Mouse (Mus musculus) intestine, embryonic 16.5 days (tissue): ENCODE results near the gene Gtdc1. TPM values are rescaled to one million over a fixed set of nuclear protein-coding genes. Genes with fewer than 3 reads are reported as not detected.

ENCODE experiments used
- ATAC-seq: fragments of 200-750 bp; cut with Nextera tagmentation; 2 replicates; pipeline ENCODE4 v1.8.0; 2017; ENCODE audit warnings: moderate TSS enrichment, moderate library complexity
- H3K27ac ChIP-seq: fragments of 300-500 bp; sonication (generic); 2 replicates; pipeline ENCODE4 v1.5.1; 2014; ENCODE audit warnings: mild to moderate bottlenecking, low read length
- H3K27me3 ChIP-seq: fragments of 300-500 bp; sonication (generic); replicated peaks from 2 replicates; pipeline ENCODE4 v1.6.1; 2014; ENCODE audit warnings: low read length, control low read depth, mixed read lengths; ENCODE audit not compliant: control insufficient read depth, insufficient read depth
- H3K36me3 ChIP-seq: fragments of 300-500 bp; sonication (generic); 2 replicates; pipeline ENCODE4 v1.6.1; 2014; ENCODE audit warnings: low read length, control low read depth; ENCODE audit not compliant: control insufficient read depth, insufficient read depth
- H3K4me1 ChIP-seq: fragments of 300-500 bp; sonication (generic); 2 replicates; pipeline ENCODE4 v1.6.1; 2014; ENCODE audit warnings: low read length, control low read depth, mixed read lengths; ENCODE audit not compliant: control insufficient read depth, insufficient read depth
- H3K4me2 ChIP-seq: fragments of 300-500 bp; sonication (generic); 2 replicates; pipeline ENCODE4 v1.6.1; 2014; ENCODE audit warnings: low read depth, low read length, control low read depth
- H3K4me3 ChIP-seq: fragments of 300-500 bp; sonication (generic); 2 replicates; pipeline ENCODE4 v1.5.1; 2014; ENCODE audit warnings: mild to moderate bottlenecking, low read length
- H3K9ac ChIP-seq: fragments of 300-500 bp; sonication (generic); 2 replicates; pipeline ENCODE4 v1.6.1; 2014; ENCODE audit warnings: low read depth, low read length
- H3K9me3 ChIP-seq: fragments of 300-500 bp; sonication (generic); 2 replicates; pipeline ENCODE4 v1.6.1; 2016; ENCODE audit warnings: low read length, control low read depth; ENCODE audit not compliant: control insufficient read depth
- WGBS: fragments of 180-500 bp; shearing (Covaris S2); extraction: QIAGEN DNeasy Blood & Tissue Kit; methylation state at CpG from one replicate; pipeline ENCODE4 v1.1.7; 2014; 5-methylcytosine and 5-hydroxymethylcytosine counted together
- polyA plus RNA-seq: library from polyadenylated mRNA; unstranded; fragments of >200 nt; fragmentation: Nextera tagmentation; extraction: Ambion mirVana; gene quantifications from 2 replicates; pipeline ENCODE4 v1.2.1, GENCODE M21; 2015

Gtdc1 gene
- polyA plus RNA-seq, 1 experiment from 2014 or later, result 6.6 TPM

- no peak overlapping the region for H3K4me3 ChIP-seq
- WGBS, result 96% methylated on average over 2 of the region's 2 CpGs
- no peaks in the 10 kb centered on the region for H3K36me3 ChIP-seq
- no peaks in the 10 kb centered on the region for H3K27me3 ChIP-seq
- no peaks in the 10 kb centered on the region for H3K9me3 ChIP-seq
- ATAC-seq, result no peak
- no peak overlapping the region for H3K27ac ChIP-seq
- no peak overlapping the region for H3K9ac ChIP-seq
- no peak overlapping the region for H3K4me2 ChIP-seq
- no peaks in the 10 kb centered on the region for H3K4me1 ChIP-seq
These were observed 8.7 kb downstream of the Gtdc1 start for GRCm38 (mm10) chr2:44918737-44919136.

- H3K27ac ChIP-seq, result no peak overlapping the region
- H3K4me1 ChIP-seq, result no peaks in the 10 kb centered on the region
- no peaks in the 10 kb centered on the region for H3K36me3 ChIP-seq
- no peak for ATAC-seq
- no peak overlapping the region for H3K4me3 ChIP-seq
- no peaks in the 10 kb centered on the region for H3K27me3 ChIP-seq
- H3K4me2 ChIP-seq, result no peak overlapping the region
- no peaks in the 10 kb centered on the region for H3K9me3 ChIP-seq
- no peak overlapping the region for H3K9ac ChIP-seq
These were observed 11.2 kb downstream of the Gtdc1 start for GRCm38 (mm10) chr2:44916286-44916685.

- H3K4me2 ChIP-seq, result no peak overlapping the region
- no peak overlapping the region for H3K27ac ChIP-seq
- no peak for ATAC-seq
- 88% methylated on average over 1 of the region's 1 CpGs for WGBS
- no peaks in the 10 kb centered on the region for H3K36me3 ChIP-seq
- no peaks in the 10 kb centered on the region for H3K27me3 ChIP-seq
- H3K4me1 ChIP-seq, result no peaks in the 10 kb centered on the region
- no peak overlapping the region for H3K9ac ChIP-seq
- H3K9me3 ChIP-seq, result no peaks in the 10 kb centered on the region
- no peak overlapping the region for H3K4me3 ChIP-seq
These were observed 29.7 kb downstream of the Gtdc1 start for GRCm38 (mm10) chr2:44897801-44898200.

- Histone ChIP-seq H3K4me1 (no peaks in the 10 kb centered on the region), H3K27ac (no peak overlapping the region), H3K4me3 (no peak overlapping the region), H3K27me3 (no peaks in the 10 kb centered on the region), H3K9ac (no peak overlapping the region), H3K9me3 (no peaks in the 10 kb centered on the region), H3K36me3 (no peaks in the 10 kb centered on the region), H3K4me2 (no peak overlapping the region)
- ATAC-seq, result no peak
- WGBS, result 52% methylated on average over 2 of the region's 2 CpGs
These were observed 53.7 kb downstream of the Gtdc1 start for GRCm38 (mm10) chr2:44873718-44874117.

GRCm38 (mm10) chr2:44864726-44865125 is 62.7 kb downstream of the Gtdc1 start:
- no peaks in the 10 kb centered on the region for H3K36me3 ChIP-seq
- no peaks in the 10 kb centered on the region for H3K27me3 ChIP-seq
- no peak overlapping the region for H3K9ac ChIP-seq
- H3K4me2 ChIP-seq, result no peak overlapping the region
- no peaks in the 10 kb centered on the region for H3K9me3 ChIP-seq
- no peak overlapping the region for H3K4me3 ChIP-seq
- H3K27ac ChIP-seq, result no peak overlapping the region
- no peak for ATAC-seq
- H3K4me1 ChIP-seq, result no peaks in the 10 kb centered on the region

GRCm38 (mm10) chr2:44854475-44854874 is 73.0 kb downstream of the Gtdc1 start:
- no peak overlapping the region for H3K4me2 ChIP-seq
- H3K27me3 ChIP-seq, result no peaks in the 10 kb centered on the region
- no peak overlapping the region for H3K27ac ChIP-seq
- H3K4me1 ChIP-seq, result no peaks in the 10 kb centered on the region
- 90% methylated on average over 2 of the region's 2 CpGs for WGBS
- no peak for ATAC-seq
- no peak overlapping the region for H3K9ac ChIP-seq
- no peaks in the 10 kb centered on the region for H3K36me3 ChIP-seq
- peaks cover 2% of the 10 kb centered on the region; the same call in 1 of the 2 replicates for H3K9me3 ChIP-seq
- H3K4me3 ChIP-seq, result no peak overlapping the region

GRCm38 (mm10) chr2:44849666-44850065 is 77.8 kb downstream of the Gtdc1 start:
- Histone ChIP-seq H3K9me3 (peaks cover 2% of the 10 kb centered on the region; the same call in 1 of the 2 replicates), H3K36me3 (no peaks in the 10 kb centered on the region), H3K27me3 (no peaks in the 10 kb centered on the region), H3K4me3 (no peak overlapping the region), H3K4me1 (no peaks in the 10 kb centered on the region), H3K27ac (no peak overlapping the region), H3K4me2 (no peak overlapping the region), H3K9ac (no peak overlapping the region)
- no peak for ATAC-seq

- no peak overlapping the region for H3K4me3 ChIP-seq
- no peak overlapping the region for H3K4me2 ChIP-seq
- H3K9me3 ChIP-seq, result peaks cover 2% of the 10 kb centered on the region; the same call in 1 of the 2 replicates
- 78% methylated on average over 1 of the region's 1 CpGs for WGBS
- no peaks in the 10 kb centered on the region for H3K36me3 ChIP-seq
- H3K4me1 ChIP-seq, result no peaks in the 10 kb centered on the region
- H3K9ac ChIP-seq, result no peak overlapping the region
- ATAC-seq, result no peak
- no peaks in the 10 kb centered on the region for H3K27me3 ChIP-seq
- no peak overlapping the region for H3K27ac ChIP-seq
These were observed 79.3 kb downstream of the Gtdc1 start for GRCm38 (mm10) chr2:44848156-44848555.

- Histone ChIP-seq H3K27me3 (no peaks in the 10 kb centered on the region), H3K4me3 (no peak overlapping the region), H3K9ac (no peak overlapping the region), H3K36me3 (no peaks in the 10 kb centered on the region), H3K4me1 (no peaks in the 10 kb centered on the region), H3K4me2 (no peak overlapping the region), H3K27ac (no peak overlapping the region), H3K9me3 (no peaks in the 10 kb centered on the region)
- ATAC-seq, result 0 out of 2 replicates have a peak, but pooled peaks have one; percentile 48
- WGBS, result 82% methylated on average over 4 of the region's 4 CpGs
These were observed 82.0 kb downstream of the Gtdc1 start for GRCm38 (mm10) chr2:44845424-44845823.

GRCm38 (mm10) chr2:44829753-44830152 is 97.7 kb downstream of the Gtdc1 start:
- 69% methylated on average over 2 of the region's 2 CpGs for WGBS
- no peaks in the 10 kb centered on the region for H3K36me3 ChIP-seq
- H3K4me2 ChIP-seq, result no peak overlapping the region
- no peaks in the 10 kb centered on the region for H3K27me3 ChIP-seq
- ATAC-seq, result no peak
- H3K9me3 ChIP-seq, result no peaks in the 10 kb centered on the region
- H3K9ac ChIP-seq, result no peak overlapping the region
- H3K4me1 ChIP-seq, result no peaks in the 10 kb centered on the region
- no peak overlapping the region for H3K27ac ChIP-seq
- no peak overlapping the region for H3K4me3 ChIP-seq
